Mouse (Mus musculus) adrenal gland, adult 8-10 months (tissue): ENCODE results near the gene Anp32b. TPM values are rescaled to one million over a fixed set of nuclear protein-coding genes. Genes with fewer than 3 reads are reported as not detected.

Experiments used
- DNase-seq: peaks from one replicate; pipeline ENCODE4 v3.0.0; 2022
- total RNA-seq, 4 experiments: library from RNA; stranded (reverse); gene quantifications; 2 replicates each; pipeline ENCODE4 v1.2.4; 2022

Gene Anp32b
- total RNA-seq, 4 experiments from 2014 or later = 104 to 129 (median 117) TPM

DNA sequence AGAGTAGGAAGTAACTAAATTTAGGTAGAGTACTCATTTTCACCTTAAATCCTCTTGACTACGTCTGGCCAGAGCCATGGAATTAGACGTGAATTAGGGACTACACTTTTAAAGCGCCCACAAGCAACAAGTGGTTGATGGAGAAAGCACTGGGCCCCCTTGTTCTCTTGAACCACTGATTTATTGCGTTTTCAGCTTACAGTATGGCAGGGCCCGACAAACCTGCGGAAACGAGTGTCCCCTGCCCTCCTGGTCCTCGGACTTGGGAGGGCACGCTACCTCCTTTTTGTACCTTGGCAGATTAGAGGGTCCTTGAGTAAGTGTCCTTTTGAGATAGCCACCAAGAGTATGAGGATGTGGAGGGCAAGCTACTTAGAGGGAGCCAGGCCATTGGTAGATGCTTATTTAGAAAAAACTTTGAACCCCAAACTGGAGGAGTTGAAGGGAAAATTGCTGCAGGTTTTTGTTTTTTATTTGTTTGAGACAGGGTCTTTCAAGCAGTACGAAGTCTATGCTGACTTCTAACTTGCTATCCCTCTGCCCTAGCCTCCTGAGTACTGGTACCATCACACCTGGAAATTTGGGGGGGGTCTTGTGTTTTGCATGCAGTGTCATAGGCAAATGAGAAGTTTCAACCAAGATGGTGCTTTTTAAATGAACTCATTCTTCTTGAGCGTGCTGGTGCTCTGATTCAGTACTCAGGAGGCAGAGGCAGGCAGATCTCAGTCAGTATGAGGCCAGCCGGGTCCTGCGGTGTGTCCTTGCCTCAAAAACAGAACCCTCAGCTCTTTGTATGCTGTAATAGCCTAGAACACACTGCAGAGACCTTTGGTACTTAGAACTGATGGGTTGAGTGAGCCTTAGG, 2.4 kb downstream of the Anp32b start:
- no peak for DNase-seq

DNA sequence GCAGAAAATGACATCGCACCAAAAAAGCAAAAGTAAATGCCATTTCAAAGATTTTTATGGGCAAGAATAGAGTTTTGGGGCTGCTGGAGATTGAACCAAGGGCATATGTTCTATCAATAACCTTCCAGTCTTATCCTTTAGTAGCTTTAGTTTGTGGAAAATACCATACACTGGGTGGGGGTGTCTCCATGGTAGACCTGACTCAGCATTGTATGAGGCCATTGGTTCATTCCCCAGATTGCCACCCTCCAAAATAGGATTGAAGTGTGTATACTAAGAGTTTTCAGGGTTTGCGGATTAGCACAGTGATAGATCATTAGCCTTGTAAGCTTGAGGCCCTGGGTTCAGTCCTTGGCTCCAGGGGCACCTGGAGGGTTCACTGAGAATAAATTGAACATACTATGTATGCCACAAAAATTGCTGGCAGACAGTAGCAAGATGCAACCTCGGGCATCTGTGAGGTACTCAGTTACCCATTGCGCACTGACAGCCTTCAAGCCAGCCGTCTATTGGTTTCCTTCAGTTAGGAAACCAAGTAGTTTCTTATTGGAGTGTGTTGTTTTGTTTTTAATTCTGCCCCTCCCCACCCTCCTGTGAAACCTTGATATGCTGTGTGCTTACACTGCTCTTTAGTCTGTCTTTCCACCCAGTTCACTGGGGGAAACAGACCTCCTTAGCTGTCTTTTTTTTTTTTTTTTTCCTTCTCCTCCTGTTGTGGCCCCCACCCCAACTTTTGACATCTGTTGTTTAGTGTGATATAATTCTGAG, 3.6 kb downstream of the Anp32b start:
- no peak for DNase-seq

DNA sequence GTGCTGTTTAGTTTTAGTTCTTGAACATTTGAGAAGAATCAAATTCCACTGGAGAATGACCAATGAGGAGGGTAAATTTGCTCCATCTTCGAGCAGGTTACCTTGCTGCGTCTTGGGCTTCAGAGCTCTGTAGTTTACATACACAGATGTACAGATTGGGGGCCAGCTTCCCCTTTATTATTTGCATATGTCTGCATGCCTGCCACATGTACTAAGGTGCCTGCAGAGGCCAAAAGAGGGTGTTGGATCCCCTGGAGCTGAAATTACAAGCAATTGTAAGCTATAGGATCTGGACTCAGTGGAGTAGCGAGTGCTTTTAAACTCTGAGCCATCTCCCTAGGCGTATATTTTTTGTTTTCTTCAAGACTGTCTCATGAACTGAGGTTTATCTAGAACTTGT, 6.1 kb downstream of the Anp32b start:
- DNase-seq = no peak

DNA sequence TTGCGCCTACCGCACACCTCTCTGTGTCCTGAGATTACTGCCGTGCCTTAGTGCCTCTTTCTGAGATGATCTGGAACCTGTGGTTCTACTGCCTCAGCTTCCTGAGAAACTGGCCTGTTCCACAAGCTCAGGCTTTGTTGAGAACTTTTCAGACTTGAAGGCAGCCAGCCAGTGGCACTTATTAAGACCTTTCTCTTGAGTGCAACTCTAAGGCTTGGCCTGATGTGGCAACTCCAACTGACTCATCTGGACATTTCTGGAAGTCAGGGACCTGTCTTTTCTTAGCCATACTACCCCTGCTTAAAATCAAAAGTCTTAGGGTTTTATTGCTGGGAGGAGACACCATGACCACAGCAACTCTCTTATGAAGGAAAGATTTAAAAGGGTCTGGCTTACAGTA, 6.5 kb downstream of the Anp32b start:
- no peak for DNase-seq

DNA sequence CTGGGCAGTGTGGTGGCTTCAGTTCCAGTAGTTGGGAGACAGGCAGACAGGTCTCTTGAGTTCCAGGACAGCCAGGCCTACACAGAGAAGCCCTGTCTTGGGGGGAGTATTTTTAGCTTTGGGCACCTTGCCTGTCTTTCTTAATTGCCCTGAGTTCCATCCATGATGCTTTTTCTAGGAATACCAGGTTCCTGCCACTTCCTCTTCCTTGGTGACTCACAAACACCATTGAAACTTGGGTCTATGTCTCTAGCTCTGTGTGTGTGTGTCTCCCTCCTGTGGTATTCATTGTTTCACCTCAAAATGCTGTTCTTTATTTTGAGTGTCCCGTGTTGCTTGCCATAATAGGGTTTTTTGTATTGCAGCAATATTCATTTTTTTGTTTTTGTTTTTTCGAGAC, 7.7 kb downstream of the Anp32b start:
- no peak for DNase-seq

DNA sequence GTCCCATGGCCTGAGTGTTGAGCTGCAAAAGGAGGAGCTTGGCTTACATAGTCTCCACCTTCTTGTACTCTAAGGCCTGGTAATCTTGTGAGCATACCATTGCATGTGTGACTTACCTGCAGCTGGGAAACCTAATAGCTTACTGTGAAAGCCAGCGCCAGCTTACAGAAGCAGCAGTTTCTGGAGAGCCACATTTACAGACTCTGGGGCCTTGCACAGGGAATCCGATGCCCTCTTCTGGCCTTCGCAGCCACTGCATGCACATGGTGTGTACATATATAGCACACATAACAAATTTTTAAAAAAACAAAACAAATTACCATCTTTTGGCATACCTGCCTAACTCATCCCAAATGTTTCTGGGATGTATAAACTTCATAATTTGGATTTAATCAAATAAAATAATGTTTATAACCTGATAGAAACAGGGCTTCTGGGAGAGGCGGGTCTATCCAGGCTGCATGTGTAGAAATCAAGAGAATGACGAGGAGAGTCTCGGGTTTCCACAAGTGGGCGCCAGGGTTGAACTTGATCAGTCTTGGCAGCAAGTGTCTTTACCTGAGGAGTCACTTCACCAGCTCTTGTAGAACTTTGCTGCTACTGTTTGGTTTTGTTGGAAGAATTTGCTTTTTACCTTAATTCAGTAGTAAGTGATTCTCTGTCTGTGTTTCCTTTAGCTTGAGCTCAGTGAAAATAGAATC, 12.6 kb downstream of the Anp32b start:
- no peak for DNase-seq

DNA sequence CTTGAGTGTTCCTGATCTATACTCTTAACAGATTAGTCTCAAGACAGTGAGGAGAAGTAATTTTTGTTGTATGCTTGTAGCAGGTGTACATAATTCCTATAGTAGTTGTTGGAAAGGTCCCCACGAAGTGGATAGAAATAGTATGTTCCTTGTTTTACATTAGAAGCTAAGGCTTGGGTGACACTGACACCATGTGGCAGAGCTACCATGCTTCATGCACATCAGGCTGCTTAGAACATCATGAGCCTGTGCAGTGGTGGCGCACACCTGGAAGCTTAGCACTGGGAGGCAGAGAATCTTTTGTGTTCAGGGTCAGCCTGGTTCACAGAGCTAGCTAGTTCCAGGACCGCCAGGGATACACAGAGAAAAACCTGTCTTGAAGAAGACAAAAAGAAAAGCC, 15.0 kb downstream of the Anp32b start:
- no peak for DNase-seq

DNA sequence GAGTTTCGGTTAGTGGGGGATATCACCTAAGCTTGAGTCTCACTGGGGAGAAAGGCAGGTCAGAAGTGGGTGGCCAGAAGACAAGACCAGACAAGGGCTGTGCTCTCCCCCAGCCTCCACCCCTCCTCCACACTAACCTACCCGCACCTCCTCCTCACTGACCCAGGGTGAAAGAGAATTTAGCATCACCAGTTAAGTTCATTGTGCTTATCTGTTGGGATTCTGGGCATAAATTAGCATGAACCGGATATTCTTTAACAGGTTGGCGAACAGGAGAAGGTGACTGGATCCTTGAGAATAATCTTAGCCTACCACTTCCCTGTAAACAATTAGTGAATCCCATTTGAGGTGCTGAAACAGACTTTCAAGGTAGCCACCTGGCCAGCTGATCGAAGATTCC, 24.4 kb downstream of the Anp32b start:
- no peak for DNase-seq

DNA sequence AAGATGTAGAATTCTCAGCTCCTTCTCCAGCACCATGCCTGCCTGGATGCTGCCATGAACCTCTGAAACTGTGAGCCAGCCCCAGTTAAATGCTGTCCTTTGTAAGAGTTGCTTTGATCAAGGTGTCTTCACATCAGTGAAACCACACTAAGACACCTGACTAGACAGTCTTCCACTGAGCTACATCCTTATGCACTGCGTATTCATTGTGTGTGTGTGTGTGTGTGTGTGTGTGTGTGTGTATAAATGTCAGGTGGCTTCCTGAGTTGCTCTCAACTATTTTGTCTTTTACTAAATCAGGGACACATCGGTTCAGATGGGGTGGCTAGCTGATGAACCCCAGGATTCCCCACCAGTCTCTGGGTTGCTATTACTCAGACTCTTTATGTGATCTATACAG, 28.4 kb downstream of the Anp32b start:
- no peak for DNase-seq

DNA sequence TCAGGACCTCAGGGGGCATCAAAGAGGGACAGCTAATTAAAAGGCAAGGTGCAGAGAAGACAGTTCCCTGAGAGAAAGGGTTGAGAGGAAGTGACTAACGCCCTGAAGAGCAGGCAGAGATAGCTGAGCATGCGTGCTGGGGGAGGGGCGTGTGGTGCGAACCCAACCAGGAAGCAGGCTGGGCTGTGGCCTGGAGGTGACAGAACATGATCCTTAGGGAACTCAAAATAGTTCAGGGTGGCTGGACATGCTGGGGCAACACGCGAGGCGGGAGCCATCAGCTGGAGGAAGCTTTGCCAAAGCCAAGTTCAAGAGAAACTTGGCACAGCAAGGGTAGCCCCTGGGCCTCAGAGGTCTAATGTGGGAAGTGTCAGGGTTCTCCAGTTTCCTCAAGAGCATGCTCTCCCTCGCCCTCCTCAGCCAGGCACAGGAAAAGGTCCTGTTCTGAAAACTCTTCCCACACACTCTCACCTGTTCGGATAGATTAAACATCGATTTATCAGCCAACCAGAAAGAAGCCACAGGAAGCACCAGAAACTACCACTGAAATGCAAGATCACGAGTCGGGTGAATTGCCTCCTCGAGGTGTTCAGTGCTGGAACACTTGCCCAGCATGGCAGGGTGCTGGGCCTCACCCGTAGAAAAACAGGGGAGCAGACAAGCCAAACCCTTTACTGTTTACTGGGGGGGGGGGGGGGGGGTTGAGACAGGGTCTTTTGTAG, 35.2 kb downstream of the Anp32b start:
- peak; percentile 70 for DNase-seq

DNA sequence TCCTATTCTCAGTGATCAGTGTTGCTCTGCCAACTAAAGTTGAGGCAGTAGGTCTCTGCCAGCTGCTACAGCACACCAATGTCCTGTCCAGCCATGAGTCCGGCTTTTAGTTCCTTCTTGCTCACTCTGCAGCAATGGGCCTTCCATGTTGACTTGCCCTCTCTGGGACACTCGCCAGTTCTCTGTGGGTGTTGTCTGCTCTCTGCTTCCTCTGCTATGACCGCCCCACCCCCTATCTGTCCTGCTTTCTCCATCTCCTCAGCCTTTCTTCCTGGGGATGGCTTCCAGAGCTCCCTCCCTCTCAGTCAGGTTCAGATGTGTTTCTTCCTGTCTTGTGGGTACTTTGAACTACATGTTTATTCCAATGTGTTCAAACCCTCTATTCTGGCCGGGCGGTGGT, 36.6 kb downstream of the Anp32b start:
- peak; percentile 58 for DNase-seq

DNA sequence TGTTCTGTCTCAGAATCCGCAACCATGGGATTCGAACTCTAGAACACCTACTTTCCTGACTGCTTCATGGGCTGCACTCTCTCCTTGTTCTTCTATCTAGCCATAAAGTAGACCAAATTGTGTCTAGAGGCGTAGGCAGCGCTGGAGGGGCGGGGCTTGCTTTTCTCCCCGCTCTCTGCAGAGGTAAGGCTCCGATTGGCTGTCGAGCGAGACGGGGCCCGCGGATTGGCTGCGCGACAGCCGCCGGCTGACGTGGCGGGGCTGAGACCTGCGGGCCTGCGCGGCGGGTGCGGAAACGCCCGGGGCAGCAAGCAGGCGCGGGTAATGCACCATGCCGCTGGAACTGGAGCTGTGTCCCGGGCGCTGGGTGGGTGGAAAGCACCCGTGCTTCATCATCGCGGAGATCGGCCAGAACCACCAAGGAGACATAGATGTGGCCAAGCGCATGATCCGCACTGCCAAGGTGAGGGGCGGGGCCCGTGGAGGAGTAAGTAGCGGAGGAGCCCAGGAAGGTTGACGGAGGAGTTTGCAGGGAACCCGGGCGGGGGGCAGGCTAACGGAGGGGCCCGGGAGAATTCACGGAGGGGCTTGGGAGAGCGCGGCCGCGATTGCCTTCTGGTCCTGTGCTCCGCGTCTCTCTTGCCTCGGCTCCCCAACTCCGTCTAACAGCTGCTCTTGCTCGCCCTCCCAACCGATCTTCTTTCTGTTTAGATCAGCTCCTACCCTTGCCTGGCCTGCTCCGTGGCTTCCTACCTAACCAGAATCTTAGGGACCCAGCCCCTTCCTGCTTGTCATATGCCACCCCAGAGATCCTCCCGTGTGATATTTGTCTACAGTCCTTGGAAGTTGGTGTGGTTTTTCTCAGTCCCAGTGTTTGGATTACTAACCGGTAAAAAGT, 38.6 kb downstream of the Anp32b start, which contains the start of gene Nans:
TSS of gene Nans (plus strand) at position 221 of the 898 bp plus-strand sequence.
- peak; percentile 92 for DNase-seq

DNA sequence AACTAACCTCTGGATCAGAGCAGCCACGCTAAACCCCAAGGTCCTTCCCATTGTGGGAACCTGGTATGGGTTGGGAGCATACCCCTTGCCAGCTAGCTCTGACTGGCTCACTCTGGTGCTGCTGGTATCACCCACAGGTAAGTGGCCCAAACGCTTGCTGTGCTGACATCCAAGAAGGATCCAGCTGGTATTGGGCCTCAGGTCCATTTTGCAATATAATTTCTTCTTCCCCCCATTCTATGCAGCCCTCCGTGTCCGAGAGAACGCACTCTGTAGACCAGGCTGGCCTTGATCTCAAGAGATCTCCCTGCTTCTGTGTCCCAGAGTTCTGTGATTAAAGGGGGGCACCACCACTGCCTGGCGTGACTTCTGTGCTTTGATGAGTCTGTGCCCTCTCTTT, 42.4 kb downstream of the Anp32b start:
- no peak for DNase-seq

DNA sequence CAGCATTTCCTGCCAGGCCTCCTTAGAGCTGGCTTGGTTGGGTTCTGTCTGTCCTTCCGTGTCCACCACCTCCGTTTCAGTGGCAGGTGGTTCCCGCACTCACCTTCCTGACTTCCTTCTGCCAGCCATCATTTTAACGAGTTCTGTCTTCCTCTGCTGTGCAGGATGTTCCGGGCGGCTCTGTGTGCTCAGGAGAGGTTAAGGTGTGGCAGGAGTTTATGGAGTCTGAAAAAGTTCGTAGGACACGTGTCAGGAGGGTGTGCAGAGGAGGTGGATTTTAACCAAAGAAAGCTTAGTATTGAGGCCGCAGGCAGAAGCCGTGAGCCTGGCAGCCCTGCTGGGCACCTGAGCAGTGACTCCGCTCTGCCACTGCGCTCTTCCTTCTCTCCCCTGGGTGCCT, 44.8 kb downstream of the Anp32b start:
- DNase-seq = no peak

DNA sequence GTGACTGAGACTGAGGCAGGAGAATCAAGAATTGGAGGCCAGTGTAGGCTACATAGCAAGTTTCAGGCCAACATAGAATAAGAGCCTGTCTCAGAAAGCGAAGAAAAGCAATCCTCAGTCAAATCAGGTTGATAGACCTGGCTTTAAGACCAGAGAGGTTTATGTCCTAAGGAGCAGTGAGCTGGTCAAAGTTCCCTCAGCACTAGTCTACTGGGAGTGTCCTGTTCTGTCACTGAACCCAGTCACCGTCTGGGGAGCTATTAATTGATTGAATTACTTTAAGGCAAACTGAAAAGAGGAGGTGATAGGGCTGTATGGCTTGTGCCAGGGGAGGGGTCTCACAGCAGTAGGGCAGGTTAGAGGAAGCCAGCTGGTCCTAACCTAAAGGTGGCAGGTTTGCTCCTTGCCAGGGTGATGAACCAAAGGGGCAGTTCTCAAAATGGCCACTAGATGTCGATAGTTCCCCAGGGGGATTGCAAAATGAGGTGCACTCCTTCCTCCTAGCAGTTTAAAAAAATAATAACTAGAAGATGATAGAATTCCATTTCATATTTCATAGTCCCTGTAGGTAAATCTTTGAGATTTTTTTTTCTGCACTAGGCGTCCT, 46.7 kb downstream of the Anp32b start:
- DNase-seq = peak; percentile 43

DNA sequence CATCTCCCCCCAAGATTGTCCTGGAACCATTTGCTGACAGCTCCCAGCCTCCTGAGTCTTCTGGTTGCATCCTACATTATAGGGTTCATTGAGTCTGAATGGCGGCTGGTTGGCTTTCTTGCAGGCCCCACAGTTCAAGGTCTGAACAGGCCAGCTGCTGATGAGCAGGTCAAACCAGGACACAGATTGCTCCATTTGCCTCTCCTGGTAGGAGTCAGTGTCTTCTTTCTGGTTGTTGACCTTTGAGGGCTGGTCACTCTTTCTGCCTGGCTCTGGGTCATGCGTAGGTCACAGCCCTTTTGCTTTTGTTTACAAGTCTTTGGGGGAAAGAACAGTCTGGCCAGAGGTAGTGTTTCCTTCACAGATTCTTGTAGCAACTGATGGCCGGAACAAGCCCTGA, 47.8 kb downstream of the Anp32b start:
- DNase-seq = no peak

DNA sequence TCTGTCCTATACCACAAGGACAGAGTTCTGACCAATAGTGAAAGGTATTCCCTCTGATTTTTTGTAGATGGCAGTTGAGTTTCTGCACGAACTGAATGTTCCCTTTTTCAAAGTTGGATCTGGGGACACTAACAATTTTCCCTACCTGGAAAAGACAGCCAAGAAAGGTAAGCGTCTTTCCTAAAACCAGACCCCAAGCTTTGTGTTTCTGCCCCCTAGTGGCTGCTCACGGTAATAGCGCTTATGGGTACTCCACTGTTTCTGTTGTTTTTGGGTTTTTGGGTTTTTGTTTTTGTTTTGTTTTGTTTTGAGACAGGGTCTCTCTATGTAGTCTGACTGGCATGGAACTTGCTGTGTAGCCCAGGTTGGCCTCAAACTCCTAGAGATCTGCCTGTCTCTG, 48.3 kb downstream of the Anp32b start:
- no peak for DNase-seq

DNA sequence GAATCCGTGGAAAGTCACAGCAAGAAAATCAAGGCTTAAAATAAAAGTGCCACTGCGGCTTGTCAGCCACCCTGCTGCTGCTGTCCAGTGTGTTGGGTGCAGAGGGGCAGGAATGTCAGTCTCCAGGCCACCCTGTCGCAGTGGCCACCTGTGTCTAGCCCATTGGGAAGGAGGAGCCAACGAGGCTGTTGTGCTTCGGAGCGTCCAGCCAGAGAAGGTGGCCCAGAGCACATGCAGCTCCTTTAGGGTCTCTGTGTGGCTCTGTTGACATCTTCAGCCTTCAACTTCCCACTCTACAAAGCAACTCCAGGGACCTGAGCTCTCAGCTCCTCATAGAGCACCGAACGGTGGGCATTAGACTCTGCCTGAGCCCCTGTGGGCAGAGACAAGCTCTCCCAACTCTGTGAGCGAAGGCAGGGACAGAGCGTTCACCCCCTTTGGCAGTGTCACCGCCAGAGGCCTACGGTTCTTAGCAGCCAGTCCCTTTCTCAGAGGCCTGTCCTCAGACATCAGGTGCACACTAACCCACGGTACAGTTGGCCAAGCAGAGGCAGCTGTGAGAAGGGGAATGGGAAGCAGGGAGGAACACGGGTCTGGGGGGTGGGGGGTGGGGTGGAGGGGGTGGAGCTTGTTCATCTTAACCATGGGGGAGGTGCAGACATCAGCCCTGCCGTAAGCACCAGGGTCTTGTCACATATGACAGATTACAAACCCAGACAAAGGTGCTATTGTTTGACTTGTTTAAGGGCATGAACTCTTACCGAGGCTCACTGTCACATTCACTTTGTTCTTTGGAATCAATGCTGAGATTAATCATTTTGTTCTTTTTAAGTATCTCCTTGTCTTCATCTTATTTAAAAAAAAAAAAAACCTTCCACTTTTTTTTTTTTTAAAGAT, 52.2 kb downstream of the Anp32b start:
- no peak for DNase-seq

DNA sequence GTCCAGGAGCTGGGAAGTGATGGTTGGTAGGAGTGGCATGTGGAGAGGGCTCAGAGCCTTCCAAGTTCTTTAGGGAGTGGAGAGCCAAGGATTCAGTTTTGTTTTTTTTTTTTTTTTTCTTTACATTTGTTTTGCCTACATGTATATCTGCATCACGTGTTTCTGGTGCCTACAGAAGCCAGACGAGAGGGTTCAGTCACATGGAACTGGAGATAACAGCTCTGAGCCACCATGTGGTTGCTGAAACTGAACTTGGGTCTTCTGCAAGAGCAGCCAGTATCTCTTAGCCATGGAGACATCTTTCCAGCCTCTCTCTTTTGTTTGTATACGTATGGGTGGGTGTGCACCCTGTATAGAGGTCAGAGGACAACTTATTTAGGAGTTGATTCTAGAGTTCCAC, 53.2 kb downstream of the Anp32b start:
- no peak for DNase-seq
